Mouse (Mus musculus) midbrain, postnatal 0 days (tissue): ENCODE results near the gene Snrpd2. TPM values are rescaled to one million over a fixed set of nuclear protein-coding genes. Genes with fewer than 3 reads are reported as not detected.

Source experiments
- ATAC-seq: fragments of 200-750 bp; cut with Nextera tagmentation; 2 replicates; pipeline ENCODE4 v1.8.0; 2017; ENCODE audit warnings: moderate number of reproducible peaks, mild to moderate bottlenecking, moderate TSS enrichment, moderate library complexity; ENCODE audit not compliant: low FRiP score
- DNase-seq: peaks from one replicate; pipeline ENCODE4 v3.0.0-alpha.2; 2015; ENCODE audit warnings: low spot score
- H3K27ac ChIP-seq: fragments of 300-500 bp; sonication (generic); 2 replicates; pipeline ENCODE4 v1.5.1; 2014; ENCODE audit warnings: low read depth, mild to moderate bottlenecking, low read length, mixed read lengths
- H3K27me3 ChIP-seq: fragments of 300-500 bp; sonication (generic); 2 replicates; pipeline ENCODE4 v1.6.1; 2014; ENCODE audit warnings: low read length, control low read depth, mixed read lengths; ENCODE audit not compliant: insufficient read depth
- H3K36me3 ChIP-seq: fragments of 300-500 bp; sonication (generic); 2 replicates; pipeline ENCODE4 v1.6.1; 2014; ENCODE audit warnings: low read length, control low read depth, mixed read lengths; ENCODE audit not compliant: insufficient read depth
- H3K4me1 ChIP-seq: fragments of 300-500 bp; sonication (generic); 2 replicates; pipeline ENCODE4 v1.6.1; 2014; ENCODE audit warnings: mild to moderate bottlenecking, control low read depth, antibody characterized with exemption, low read length, mixed read lengths; ENCODE audit not compliant: insufficient read depth
- H3K4me2 ChIP-seq: fragments of 300-500 bp; sonication (generic); 2 replicates; pipeline ENCODE4 v1.6.1; 2014; ENCODE audit warnings: low read depth, mild to moderate bottlenecking, low read length, mixed read lengths; ENCODE audit not compliant: poor library complexity, severe bottlenecking
- H3K4me3 ChIP-seq: fragments of 300-500 bp; sonication (generic); 2 replicates; pipeline ENCODE4 v1.5.1; 2014; ENCODE audit warnings: low read depth, mild to moderate bottlenecking, low read length, moderate library complexity
- H3K9ac ChIP-seq: fragments of 300-500 bp; sonication (generic); replicated peaks from 2 replicates; pipeline ENCODE4 v1.6.1; 2014; ENCODE audit warnings: mild to moderate bottlenecking, low read length, moderate library complexity, mixed read lengths; ENCODE audit not compliant: poor library complexity, severe bottlenecking
- H3K9me3 ChIP-seq: fragments of 300-500 bp; sonication (generic); 2 replicates; pipeline ENCODE4 v1.6.1; 2016; ENCODE audit warnings: low read length, control low read depth
- CTCF ChIP-seq: IDR thresholded peaks from 2 replicates; pipeline ENCODE4 v1.5.1; 2016; ENCODE audit warnings: antibody characterized with exemption, mild to moderate bottlenecking
- WGBS: fragments of 180-500 bp; shearing (Covaris S2); extraction: QIAGEN DNeasy Blood & Tissue Kit; methylation state at CpG from one replicate; pipeline ENCODE4 v1.1.7; 2014; 5-methylcytosine and 5-hydroxymethylcytosine counted together
- polyA plus RNA-seq: library from polyadenylated mRNA; unstranded; fragments of >200 nt; fragmentation: Nextera tagmentation; extraction: Ambion mirVana; gene quantifications from 2 replicates; pipeline ENCODE4 v1.2.1, GENCODE M21; 2015
- total RNA-seq: library from RNA; depleted of rRNA; stranded (reverse); fragments of >200 nt; gene quantifications from 2 replicates; pipeline ENCODE4 v1.2.3, GENCODE M21; 2014

Snrpd2 gene
- total and polyA plus RNA-seq, 2 experiments from 2014 or later: 36.7 to 115 TPM

DNA sequence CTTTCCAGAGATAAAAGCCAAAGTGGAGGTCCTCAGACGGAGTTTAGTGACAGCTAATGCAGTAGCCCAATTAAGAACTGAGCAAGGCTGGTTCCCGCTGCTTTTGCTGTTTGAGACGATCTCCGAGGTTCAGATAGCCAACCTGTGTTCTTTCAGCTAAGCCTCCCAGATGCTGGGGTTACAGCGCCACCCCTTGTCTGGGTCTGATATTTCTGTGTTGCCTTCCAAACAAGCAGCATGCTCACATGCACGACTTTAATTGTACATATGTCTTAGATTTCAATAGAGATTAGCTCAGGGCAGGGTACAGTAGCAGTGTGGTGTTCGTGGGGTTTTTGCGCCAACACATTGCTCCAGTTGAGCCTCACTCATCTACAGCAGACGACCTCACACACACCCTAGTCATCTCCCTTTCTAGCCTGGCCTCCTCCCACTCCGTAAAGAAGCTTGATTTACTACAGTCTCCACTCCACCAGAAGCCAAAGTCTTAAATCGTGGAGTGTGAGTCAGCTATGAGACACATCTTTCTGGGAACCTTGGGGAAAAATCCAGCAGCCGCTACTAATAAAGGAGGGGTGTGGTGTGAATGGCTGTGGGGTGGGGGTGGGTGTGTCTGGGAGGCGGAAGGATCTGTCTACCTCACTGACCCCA lies 6.4 kb downstream of the Snrpd2 start:
- Histone ChIP-seq H3K4me2 (no peak overlapping the region), H3K9me3 (no peaks in the 10 kb centered on the region), H3K27ac (no peak overlapping the region), H3K4me1 (peaks cover 8% of the 10 kb centered on the region; the same call in 1 of the 2 replicates), H3K9ac (no peak overlapping the region), H3K4me3 (no peak overlapping the region), H3K27me3 (no peaks in the 10 kb centered on the region), H3K36me3 (peaks cover 32% of the 10 kb centered on the region)
- TF ChIP-seq CTCF: peak; percentile 49
- WGBS: 60% methylated on average over 13 of the region's 13 CpGs
- no peak for ATAC-seq
- no peak for DNase-seq

DNA sequence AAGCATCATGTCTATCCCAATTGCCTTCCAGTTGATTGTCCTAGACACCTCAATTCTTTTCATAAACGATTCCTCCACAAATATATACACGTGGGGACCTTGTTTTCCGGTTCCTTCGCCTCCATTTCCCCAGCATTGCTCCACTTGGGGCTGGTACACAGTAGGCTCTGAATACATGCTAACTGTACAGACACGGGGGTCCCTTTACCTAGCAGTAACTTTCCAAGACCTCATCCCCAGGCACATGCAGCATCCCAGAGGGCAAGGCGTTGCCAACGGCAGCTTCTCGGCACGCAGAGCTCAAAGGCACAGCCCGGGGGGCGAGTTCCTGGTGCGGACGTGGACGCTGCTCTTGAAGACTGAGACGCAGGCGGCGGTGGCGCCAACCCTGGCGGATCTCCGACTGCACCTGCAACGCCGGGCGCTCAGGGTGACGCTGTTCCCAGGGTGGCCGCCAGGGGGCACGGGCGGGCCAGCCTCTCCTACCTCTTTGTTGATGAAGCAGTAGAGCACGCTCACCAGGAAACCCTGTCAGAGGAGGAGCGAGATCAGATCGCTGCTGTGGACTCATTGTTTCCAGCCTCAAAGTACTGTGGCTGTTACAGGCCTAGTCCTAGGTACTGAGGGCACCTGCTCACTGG lies 7.8 kb downstream of the Snrpd2 start:
- peaks cover 24% of the 10 kb centered on the region for H3K36me3 ChIP-seq
- no peaks in the 10 kb centered on the region for H3K27me3 ChIP-seq
- H3K9me3 ChIP-seq: no peaks in the 10 kb centered on the region
- H3K27ac ChIP-seq: peak overlapping the region; percentile 55; the same call in 1 of the 2 replicates
- DNase-seq: peak; percentile 84
- H3K4me2 ChIP-seq: peak overlapping the region; percentile 37
- ATAC-seq: peak; percentile 77
- no peak overlapping the region for H3K9ac ChIP-seq
- H3K4me3 ChIP-seq: no peak overlapping the region
- WGBS: 3% methylated on average over 30 of the region's 30 CpGs
- peak; percentile 98 for TF ChIP-seq CTCF
- H3K4me1 ChIP-seq: peaks cover 8% of the 10 kb centered on the region; the same call in 1 of the 2 replicates

DNA sequence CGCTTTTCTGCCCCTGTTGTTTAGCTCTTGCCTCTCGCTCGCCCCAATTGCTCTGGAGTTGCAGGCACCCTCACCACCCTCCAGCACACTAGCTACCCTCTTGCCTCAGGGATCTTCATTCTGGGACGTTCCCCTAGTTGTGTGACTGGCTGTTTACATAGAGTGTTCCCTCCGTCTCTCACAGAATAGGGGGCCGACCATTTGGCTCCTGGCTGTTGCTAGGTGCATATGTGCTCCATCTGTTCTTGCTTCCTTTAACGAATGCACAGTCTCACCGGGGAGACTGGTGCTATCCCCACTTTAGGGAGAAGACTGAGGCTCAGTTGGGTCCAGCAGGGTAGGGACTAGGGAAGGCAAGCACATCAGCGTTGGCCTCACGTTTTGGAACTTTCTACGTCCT lies 9.1 kb downstream of the Snrpd2 start:
- peaks cover 15% of the 10 kb centered on the region for H3K36me3 ChIP-seq
- H3K4me1 ChIP-seq: peaks cover 8% of the 10 kb centered on the region; the same call in 1 of the 2 replicates
- no peak overlapping the region for H3K4me2 ChIP-seq
- 70% methylated on average over 11 of the region's 11 CpGs for WGBS
- ATAC-seq: no peak
- no peak overlapping the region for H3K9ac ChIP-seq
- H3K9me3 ChIP-seq: no peaks in the 10 kb centered on the region
- H3K27ac ChIP-seq: no peak overlapping the region
- 0 out of 2 replicates have a peak, but pooled peaks cover 2% of the 10 kb centered on the region for H3K27me3 ChIP-seq
- H3K4me3 ChIP-seq: no peak overlapping the region
- no peak for TF ChIP-seq CTCF
- DNase-seq: no peak

DNA sequence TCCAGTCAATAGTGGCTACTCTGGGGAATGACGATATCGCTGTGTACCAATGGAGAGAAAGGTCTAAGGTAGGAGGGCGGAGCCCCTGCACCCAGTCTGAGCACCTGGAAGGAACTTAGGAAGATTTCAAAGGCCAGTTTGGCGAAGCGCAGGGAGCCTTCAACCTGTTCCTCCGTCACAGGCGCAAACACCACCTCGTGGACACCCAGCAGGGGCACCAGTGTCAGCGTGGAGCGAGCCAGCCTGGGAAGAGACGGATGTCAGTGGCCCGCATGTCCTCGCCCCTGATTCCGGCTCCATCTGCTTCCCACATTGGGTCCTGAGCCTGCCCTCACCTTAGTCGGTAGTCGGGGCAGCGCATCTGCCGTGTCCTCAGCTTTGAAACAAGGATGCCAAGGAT lies 9.9 kb downstream of the Snrpd2 start:
- no peak for DNase-seq
- ATAC-seq: no peak
- Histone ChIP-seq H3K36me3 (peaks cover 9% of the 10 kb centered on the region), H3K4me2 (peak overlapping the region; percentile 57), H3K27ac (no peak overlapping the region), H3K9ac (no peak overlapping the region; the same call in 1 of the 2 replicates), H3K4me1 (peaks cover 8% of the 10 kb centered on the region; the same call in 1 of the 2 replicates), H3K9me3 (no peaks in the 10 kb centered on the region), H3K4me3 (peak overlapping the region; percentile 23), H3K27me3 (peaks cover 5% of the 10 kb centered on the region; the same call in 1 of the 2 replicates)
- 12% methylated on average over 18 of the region's 18 CpGs for WGBS
- peak; percentile 3; the same call in 1 of the 2 replicates for TF ChIP-seq CTCF

DNA sequence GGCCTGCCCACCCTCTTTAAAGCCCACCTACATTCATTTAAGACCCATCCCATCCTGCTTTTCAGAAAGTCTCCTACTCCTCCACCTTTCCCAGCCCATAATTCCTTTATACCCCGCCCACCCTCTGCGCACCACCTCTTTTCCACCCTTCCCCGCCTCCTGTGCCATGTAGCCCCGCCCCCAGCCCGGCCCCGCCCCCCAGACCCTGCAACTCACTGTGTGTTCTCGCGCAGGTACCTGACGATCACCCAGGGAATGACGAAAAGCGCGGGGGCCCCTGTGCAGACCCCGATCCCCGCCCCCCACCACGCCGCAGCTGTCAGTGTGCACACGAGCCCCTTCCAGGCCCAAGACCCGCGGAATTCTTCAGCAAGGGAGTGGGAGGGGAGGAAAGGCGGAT lies 10.6 kb downstream of the Snrpd2 start:
- no peak for TF ChIP-seq CTCF
- Histone ChIP-seq H3K9me3 (no peaks in the 10 kb centered on the region), H3K9ac (peak overlapping the region; percentile 37), H3K4me3 (peak overlapping the region; percentile 23), H3K4me2 (peak overlapping the region; percentile 57), H3K27ac (no peak overlapping the region), H3K4me1 (peaks cover 11% of the 10 kb centered on the region; the same call in 1 of the 2 replicates), H3K27me3 (peaks cover 9% of the 10 kb centered on the region; the same call in 1 of the 2 replicates), H3K36me3 (peaks cover 3% of the 10 kb centered on the region; the same call in 1 of the 2 replicates)
- 3% methylated on average over 20 of the region's 20 CpGs for WGBS
- ATAC-seq (peak; percentile 48), DNase-seq (peak; percentile 47)

DNA sequence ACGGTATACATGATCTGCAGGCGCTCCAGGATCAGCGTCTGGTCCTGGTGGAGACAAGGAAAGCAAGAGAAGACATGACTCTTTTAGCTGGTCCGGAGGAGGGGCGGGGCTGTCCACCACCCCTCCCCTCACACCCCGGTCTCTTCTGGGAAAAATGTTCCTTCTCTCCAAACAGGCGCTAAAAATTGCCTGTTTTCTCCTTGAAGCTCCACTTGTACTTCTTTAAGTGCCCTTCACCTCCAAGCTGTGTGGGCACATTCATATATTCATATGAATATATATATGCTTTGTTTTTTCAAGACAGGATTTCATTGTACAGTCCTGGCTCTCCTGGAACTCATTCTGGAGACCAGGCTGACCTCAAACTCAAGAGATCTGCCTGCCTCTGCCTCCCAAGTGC lies 13.4 kb downstream of the Snrpd2 start:
- no peak overlapping the region for H3K9ac ChIP-seq
- H3K4me1 ChIP-seq: peaks cover 8% of the 10 kb centered on the region; the same call in 1 of the 2 replicates
- no peak for DNase-seq
- peaks cover 9% of the 10 kb centered on the region; the same call in 1 of the 2 replicates for H3K27me3 ChIP-seq
- TF ChIP-seq CTCF: no peak
- no peak overlapping the region for H3K4me2 ChIP-seq
- no peak overlapping the region for H3K4me3 ChIP-seq
- no peak overlapping the region for H3K27ac ChIP-seq
- no peaks in the 10 kb centered on the region for H3K36me3 ChIP-seq
- no peak for ATAC-seq
- H3K9me3 ChIP-seq: no peaks in the 10 kb centered on the region
- WGBS: 90% methylated on average over 7 of the region's 7 CpGs
